Mouse (Mus musculus) MN1 (cell line): Measurements from ENCODE around the gene Vgf.

ENCODE experiments used
- DNase-seq: peaks from one replicate; pipeline ENCODE4 v3.0.0-alpha.2; 2016; ENCODE audit warnings: low spot score

The Vgf gene

DNA sequence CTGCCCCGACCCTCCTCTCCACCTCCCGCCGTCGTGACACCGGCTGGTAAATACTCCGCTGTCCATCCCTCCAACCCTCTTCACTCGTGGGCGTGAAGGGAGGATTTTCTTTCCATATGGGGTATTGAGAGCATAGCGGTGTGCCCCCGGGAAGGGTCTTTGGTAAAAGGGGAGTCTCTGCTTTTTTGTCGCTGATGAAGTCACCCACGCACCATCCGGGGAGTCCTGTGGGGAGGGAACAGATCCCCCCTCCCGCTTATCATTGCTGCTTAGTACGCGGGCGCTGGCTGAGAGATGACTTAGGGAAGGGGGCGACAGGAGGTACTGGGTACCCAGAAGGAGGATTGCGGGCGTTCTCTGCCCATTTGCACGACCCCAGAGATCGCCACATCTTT is 4.2 kb downstream of the Vgf start:
- DNase-seq, result no peak

DNA sequence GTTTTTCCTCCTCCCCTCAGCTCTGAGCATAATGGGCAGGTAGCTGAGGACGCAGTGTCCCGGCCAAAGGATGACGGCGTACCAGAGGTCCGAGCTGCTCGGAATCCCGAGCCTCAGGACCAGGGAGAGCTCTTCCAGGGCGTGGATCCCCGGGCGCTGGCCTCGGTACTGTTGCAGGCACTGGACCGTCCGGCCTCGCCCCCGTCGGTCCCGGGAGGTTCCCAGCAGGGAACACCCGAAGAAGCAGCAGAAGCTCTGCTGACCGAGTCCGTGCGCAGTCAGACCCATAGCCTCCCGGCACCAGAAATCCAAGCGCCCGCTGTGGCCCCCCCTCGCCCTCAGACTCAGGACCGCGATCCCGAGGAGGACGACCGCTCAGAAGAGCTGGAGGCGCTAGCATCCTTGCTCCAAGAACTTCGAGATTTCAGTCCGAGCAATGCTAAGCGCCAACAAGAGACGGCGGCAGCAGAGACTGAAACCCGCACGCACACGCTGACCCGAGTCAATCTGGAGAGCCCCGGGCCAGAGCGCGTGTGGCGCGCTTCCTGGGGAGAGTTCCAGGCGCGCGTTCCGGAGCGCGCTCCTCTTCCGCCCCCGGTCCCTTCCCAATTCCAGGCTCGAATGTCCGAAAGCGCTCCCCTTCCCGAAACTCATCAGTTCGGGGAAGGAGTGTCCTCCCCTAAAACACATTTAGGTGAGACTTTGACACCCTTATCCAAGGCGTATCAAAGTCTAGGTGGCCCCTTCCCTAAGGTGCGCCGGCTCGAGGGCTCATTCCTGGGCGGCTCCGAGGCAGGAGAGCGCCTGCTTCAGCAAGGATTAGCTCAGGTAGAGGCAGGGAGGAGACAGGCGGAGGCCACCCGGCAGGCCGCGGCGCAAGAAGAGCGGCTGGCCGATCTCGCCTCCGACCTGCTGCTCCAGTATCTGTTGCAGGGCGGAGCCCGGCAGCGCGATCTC is 5.2 kb downstream of the Vgf start:
- DNase-seq, result peak; percentile 68

DNA sequence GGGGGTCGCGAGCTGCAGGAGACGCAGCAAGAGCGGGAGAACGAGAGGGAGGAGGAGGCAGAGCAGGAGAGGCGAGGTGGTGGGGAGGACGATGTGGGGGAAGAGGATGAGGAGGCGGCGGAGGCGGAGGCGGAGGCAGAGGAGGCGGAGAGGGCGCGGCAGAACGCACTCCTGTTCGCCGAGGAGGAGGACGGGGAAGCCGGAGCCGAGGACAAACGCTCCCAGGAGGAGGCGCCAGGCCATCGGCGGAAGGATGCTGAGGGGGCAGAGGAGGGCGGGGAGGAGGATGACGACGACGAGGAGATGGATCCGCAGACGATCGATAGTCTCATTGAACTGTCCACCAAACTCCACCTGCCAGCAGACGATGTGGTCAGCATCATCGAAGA is 5.8 kb downstream of the Vgf start:
- peak; percentile 90 for DNase-seq

DNA sequence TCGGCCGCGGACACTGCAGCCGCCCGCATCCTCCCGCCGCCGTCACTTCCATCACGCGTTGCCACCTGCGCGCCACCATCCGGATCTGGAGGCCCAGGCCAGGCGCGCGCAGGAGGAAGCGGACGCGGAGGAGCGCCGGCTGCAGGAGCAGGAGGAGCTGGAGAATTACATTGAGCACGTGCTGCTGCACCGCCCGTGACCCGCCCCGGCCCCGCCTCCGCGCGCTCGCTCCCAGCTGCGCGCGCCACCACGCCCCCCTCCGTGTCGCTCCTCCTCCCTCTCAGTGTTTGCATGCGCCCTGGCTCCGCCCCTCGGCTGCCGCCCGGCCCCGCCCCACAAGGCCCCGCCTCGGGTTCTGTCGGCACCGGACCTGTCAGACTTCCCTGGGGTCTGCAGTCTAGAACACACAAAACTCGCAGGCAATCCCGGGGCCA is 6.5 kb downstream of the Vgf start:
- DNase-seq, result peak; percentile 97

DNA sequence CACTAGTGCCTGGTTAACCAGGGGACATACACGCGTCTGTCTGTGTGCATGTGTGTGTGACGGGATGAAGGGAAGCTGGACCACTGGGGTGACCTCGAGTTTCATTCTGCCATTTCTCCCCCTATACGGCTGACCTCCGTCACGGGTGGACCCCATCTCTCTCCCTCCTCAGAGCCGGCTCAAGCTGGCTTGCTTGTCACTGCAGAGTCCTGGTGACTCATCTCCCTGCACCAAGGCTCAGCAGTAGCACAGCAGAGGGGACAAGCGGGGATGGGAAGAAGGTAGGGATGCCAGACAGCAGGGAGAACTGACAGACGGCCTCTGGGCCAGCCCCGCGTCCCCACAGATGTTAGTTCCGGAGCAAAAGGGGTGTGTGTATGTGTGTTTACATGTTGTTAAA is 10.0 kb downstream of the Vgf start:
- peak; percentile 56 for DNase-seq

DNA sequence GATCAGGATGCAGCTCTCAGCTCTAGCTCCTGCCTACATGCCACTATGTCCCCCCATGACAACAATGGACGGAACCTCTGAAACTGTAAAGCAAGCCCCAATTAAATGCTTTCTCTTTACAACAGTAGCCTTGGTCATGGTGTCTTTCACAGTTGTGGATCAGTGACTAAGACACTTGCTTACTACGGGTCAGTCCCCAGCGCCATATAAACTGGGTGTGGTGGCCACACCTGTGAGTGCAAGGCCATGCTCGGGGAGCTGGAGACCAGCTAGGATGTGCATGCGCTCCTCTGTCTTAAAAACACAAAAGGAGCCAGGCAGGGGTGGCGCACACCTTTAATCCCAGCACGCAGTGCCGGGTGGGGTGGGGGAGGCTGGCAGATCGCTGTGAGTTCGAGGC is 13.3 kb downstream of the Vgf start:
- DNase-seq, result no peak

DNA sequence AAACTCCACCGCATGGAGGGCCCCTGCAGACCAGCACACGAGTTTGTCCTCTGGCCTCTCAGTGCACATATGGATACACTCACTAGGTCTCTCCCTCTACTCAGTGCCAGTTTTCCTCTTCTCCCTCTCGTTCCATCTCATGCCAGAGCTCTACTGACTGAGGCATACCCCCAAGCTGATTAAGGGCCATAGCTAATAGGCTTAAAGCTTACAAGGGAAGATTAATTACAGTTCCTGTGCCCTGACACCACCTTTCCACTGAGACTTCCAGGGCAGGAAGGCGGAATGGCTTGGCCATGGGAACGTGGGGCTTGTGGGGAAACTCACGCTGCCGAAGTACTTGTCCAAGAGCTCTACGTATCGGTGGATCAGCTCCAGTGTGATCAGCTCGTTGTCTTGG is 15.2 kb downstream of the Vgf start:
- DNase-seq, result no peak

DNA sequence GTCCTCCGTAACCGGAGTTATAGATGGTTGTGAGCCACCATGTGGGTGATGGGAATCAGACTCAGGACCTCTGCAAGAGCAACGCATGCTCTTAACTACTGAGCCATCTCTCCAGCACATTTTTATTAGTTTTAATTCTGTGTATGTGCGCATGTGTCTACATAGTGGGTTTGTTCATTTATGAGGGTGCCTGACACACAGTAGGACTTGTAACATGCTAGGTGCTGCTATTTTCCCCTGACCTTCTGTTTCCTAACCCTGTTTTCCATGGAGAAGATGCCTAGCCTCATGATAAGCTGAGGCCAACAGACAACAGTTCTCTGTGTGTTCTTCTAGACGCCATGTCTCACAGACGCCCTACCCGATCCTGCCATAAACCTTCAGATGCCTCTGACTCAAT is 17.8 kb downstream of the Vgf start:
- DNase-seq, result no peak

DNA sequence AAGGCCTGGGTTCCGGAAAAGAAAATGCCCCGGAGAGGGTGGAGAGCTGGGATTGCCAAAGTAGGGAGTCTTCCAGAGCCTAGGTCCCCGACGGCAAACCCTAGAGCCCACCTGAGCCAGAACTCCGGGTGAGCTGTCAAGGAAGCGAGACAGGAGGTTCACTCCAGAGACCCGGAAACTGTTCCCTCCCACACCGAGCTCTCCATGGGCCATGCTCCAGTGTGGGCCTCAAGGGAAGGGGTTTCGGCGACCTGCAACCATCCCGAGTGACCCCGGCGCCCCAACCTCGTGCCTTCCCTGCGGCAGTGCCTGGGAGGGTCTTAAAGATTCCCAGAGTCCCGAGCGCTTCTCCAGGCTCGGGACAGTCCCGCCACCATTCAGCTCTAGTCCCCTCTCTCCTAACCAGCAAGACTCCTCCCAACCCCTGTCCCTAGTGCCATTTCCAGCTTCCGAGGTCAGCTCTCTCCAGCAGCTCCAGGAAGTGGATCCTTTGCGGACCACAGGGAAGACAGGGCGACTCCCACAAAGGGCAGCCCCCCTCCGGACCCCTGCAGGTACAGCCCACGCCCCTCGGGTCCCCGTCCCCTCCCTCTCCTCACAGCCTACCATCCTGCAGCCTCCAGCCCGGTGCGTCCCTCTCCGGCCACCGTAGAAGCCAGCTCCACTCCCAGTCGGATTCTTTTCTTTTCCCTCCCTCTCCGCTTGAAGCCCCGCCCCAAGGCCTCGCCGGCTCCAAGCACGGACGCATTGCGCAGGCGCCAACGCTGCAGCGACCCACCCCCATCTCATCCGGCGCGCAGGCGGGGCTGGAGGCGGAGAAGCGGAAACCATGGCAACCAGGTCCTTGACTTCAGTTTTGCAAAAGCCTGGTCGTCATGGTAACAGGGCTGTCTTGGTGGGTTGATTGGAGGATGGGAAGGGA is 19.5 kb downstream of the Vgf start, which contains the start of gene Ap1s1:
TSS of gene Ap1s1 (minus strand) at position 734 of the 922 bp plus-strand sequence.
- DNase-seq, result peak; percentile 99

DNA sequence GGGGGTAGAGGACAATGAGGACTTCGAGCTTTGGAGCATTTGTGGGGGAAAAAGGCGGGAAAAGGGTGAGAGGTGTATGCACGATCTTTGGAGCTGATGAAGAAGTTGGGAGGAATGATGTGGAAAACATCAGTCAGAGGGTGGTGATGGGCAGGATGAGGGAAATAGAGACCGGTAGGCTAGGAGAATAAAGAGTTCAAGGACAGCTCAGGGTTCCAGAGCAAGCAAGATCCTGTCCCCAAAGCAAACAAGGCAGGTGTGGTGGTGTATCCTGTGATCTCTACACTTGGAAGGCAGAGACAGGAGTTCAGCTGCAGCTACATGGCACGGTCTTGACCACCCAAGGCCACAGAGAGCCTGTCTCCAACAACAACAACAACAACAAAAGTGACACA is 20.1 kb downstream of the Vgf start:
- DNase-seq, result no peak

DNA sequence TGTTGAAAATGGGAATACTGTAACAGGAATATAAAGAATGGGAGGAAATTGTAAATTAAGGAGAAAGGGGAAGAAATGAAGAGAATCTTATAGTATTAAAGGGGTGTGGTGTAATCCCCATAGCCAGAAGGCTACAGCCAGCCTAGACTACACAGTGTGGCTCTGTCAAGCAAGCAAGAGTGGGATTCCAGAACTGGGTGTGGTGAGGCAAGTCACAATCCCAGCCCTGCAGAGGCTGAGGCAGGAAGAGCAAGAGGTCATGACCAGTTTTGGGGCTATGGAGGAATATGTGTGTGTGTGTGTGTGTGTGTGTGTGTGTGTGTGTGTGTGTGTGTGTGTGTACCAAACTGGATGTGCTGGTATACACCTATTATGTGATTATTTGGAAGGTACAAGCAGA is 20.8 kb downstream of the Vgf start:
- DNase-seq, result no peak

DNA sequence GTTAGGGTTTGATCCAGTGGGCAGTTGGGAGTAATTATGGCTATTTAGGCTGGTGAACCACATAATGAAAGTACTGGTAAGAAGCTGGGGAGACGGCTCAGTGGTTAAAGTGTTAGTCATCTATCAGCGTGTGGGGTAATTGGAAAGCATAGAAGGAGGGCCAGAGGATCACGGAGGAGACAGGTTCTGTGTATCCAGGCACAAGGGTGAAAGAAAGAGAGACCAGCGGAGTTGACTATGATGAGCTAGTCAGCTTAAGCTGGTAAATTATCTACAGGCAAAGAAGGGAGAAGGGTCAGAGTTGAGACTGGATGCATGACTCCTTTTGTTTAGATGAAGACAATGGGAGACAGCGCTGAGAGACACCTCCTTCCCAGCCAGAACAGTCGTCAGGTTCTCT is 24.9 kb downstream of the Vgf start:
- no peak for DNase-seq

DNA sequence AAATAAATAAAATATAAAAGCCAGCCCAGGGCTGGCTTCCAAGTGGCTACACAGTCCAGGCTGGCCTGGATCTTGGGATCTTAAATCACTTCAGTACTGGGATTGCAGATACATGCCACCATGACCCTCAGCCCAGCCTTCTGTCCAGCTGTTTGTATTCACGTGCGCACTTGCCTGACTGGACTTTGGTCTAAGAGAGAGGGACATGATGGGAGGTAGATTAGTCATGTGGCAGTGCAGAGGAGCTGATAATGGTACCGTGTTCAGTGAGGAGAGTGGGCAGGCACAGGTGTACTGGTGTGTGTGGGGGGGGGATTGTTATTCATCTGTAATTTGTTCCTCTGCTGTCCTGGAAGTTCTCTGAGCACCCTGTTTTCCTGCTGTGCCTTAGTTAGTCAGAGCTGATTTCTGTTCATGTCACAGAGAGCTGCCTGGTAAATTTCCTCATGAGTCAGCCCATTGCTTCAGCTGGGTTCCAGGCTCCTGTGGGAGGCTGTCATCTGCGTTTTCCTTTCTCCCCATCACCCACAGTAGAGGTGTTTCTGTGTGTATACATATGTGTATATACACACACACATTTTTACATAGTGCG is 25.8 kb downstream of the Vgf start:
- DNase-seq, result peak; percentile 64

DNA sequence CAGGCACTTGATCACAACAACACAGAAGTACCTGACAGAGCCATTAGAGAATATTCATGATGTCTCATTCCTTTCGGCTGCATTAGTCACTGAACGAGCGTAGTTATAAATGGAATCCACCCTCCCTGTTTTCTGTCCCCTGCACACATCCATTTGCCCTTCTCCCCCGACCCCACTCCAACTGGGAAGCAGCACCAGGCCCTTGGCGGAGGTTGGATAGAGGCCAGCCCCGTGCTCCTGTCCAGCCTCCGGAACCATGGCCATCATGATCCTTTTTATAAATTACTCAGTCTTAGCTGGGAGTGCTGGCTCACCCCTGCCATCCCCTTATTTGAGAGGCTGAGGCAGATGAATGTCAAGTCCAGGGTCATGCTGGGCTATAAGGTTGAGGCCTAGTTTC is 28.1 kb downstream of the Vgf start:
- no peak for DNase-seq

DNA sequence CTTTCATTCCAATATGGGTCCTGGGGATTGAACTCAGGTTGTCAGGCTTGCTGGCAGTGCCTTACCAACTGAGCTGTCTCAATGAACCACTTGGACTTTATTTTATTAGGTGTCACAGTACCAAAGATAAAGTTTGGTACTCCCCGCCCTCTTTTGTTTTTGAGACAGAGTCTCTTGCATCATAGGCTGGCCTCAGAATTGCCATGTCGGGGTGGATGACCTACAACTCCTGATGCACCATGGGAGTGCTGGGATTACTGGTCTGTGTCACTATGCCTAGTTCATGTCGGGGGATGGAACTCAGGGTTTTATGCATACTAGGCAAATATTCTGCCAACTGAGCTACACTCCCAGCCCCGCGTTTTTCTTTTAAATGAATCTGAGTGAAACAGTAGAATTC is 28.7 kb downstream of the Vgf start:
- no peak for DNase-seq

DNA sequence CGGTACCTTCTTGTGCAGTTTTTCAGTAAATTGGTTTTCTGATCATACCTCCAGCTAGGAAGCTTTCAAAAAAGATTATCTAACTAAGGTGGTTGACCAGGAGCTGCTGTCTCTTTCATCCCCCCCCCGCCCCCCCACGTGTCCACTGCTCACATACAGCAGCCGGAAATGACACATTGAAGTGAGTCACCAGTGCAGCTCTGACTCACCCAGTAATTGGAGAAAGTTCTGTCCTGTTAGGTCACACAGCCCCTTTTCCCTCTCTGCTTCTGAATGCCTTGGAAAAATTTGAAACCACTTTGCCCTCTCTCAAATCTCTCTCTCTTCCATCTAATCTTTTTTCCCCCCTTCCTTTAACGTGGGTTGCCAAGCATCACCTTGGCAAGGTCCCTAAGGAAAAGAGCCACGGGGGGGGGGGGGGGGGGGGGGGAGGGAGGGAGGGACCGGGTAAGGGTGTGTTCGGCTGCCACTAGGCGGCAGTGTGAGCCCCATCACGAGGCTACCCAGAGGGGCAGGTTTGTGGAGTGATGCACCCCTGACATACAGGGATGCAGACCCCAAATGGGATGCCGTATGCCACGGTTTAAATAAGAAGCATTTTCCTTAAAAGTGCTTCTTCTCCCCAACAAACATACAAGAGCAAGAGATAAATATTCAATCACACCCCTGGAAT is 35.8 kb downstream of the Vgf start:
- DNase-seq, result peak; percentile 90

DNA sequence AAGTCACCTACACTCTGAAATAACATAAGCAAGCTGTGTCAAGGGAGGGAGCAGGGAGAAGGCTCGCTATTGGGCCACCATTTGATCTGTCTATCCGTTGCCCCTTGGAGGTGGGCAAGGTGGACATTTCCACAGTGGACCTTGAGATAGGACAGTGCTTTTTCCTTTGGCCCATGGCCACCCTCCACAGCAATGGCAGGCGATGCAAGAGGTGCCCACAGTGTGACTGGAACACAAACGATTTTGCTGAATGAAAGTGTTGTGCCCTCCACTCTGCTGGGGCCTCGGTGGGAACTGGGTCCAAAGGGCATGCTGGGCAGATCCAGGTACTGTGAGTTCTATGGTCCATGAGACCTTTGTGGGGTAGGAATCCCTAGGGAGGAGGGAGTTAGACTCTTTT is 36.4 kb downstream of the Vgf start:
- DNase-seq, result no peak

DNA sequence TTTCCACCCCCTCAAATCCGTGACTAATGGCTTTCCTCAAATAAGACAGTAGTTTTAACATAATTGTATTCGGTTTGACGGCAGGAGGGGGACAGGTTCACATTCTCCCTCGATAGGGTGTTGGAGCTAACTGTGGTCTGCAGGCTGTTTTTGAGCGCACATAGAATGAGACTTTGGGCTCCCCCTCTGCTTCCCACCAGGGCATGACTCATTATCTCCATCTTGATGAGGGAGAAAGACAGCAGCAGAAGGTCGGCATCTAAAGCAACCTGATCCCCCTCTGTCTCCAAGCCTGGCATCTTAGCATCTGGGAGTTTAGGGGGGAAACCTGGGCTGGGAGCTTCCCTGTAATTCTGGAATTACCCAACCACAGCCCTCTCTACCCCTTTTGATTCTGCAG is 39.3 kb downstream of the Vgf start:
- DNase-seq, result no peak

DNA sequence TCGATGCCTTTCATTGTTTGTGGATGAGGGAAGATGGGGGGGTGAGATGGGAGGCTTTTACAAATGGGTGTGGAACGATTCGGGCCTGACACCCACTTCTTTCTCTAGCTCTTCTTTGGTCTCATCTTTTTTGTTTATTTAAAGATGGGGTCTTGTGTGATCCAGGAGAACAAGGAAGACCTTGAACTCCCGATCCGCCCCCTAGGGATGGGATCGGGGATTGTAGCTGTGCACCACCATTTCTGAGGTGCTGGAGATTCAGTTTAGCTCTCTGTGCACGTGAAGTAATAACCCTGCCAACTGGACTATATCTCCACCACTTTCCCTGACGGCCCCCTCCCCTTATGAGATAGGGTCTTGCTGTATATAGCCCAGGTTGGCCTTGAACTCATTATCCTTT is 39.7 kb downstream of the Vgf start:
- no peak for DNase-seq

DNA sequence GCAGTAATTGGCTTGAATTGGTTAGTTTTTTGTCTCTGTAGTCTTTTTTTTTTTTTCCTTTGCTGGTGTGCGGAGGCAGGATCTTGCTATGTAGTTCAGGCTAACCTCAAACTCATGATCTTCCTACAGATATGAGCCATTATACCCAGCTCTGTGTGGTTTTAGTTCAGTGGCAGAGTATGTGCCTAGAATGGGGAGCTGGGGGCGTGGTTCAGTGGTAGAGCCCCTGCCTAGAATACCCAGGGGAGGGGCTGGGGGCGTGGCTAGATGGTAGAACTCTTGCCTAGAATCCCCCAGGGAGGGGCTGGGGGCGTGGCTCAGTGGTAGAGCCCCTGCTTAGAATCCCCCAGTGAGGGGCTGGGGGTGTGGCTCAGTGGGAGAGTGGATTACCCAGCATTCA is 42.5 kb downstream of the Vgf start:
- DNase-seq, result no peak

DNA sequence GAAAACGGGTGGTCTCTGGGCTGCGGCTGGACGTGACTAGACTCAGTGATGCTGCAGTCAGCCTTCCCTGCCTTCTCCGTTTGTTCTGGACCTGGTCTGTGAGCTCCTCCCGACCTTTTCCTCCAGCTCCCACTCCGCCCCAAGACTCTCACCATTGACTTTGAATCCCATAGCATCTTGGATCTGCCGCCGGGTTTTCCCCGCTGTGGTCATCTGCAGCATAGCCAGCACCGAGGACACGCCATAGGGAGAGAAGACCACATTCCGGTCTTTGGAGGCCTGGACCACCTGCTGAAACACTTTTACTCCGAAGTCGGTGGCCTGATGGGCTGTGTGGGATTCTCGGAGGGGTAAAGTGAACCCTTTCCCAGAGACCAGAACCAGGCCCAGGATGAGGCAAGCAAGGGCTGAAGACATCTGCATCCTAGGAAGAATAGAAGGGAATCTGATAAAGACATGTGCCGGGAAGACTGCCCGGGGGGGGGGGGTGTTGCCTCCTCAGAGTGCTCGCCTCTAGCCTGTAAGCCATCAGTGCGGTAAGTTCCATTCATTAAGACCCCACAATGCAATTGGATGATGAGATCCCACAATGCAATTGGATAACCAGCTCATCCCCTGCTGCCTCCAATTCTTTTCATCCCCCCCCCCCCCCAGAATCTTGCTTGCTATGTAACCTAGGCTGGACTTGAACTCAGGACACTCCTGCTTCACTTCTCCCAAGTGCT is 44.9 kb downstream of the Vgf start:
- DNase-seq, result no peak
